Mouse (Mus musculus): ENCODE measurements around the gene Sema6d.

DNA sequence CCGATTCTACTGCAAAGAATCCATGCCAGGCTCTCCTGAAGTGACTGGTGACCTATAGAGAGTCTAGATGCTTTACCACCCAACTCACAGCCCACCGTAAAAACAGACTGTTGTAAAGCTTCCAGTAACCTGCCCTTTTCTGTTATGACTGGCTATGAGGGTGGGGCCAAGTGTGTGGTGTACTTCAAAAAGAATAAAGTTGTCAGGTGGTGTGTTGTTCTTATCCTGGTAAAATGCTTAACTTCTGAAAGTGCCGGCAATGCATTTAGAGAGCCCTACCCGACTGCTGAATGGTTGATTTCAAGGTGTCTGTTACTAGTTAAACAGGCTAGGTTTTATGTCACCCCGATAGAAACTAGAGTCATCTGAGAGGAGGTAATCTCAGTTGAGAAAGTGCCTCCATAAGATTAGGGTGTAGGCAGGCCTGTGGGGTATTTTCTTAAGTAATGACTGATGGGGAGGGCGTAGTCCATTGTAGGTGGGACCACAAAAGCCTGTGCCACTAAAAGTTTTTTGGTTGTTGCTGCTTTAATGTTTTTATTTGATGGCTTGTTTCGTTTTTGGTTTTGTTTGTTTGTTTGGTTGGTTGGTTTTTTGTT, 544.7 kb downstream of the Sema6d start:
- TF ChIP-seq CTCF (IDR thresholded peaks at IDR 0.05) = no peak
- no peak for TF ChIP-seq POLR2A (IDR thresholded peaks at IDR 0.05; ENCODE audit: insufficient read depth, low read depth, low read length)
- no peak for TF ChIP-seq EP300 (IDR thresholded peaks at IDR 0.05; ENCODE audit: insufficient read depth, low read depth, low read length)
